Mouse (Mus musculus): ENCODE results near the gene Bcorl1. TPM values are rescaled to one million over a fixed set of nuclear protein-coding genes. Genes with fewer than 3 reads are reported as not detected.
A peak's percentile ranks its signal among the peaks of the same experiment; 100 is the strongest.

The Bcorl1 gene
- polyA plus RNA-seq, 1 experiment from 2014 or later = 3.1 TPM

GRCm38 (mm10) chrX:48399994-48400393 lies 58.8 kb downstream of the Bcorl1 start:
- Histone ChIP-seq H3K4me2 (no peak overlapping the region), H3K27ac (peak overlapping the region; percentile 72), H3K9me3 (replicated peaks) (no peaks in the 10 kb centered on the region), H3K36me3 (peaks cover 17% of the 10 kb centered on the region), H3K4me1 (replicated peaks) (0 out of 2 replicates have a peak, but pooled peaks cover 4% of the 10 kb centered on the region), H3K9ac (no peak overlapping the region), H3K4me3 (no peak overlapping the region), H3K27me3 (no peaks in the 10 kb centered on the region)
- WGBS = 43% methylated on average over 4 of the region's 4 CpGs
- ATAC-seq (replicated peaks; ENCODE audit: insufficient number of reproducible peaks, insufficient read depth, low FRiP score, low read depth) = peak; percentile 79

GRCm38 (mm10) chrX:48405141-48405540 lies 64.0 kb downstream of the Bcorl1 start:
- no peak for ATAC-seq (replicated peaks; ENCODE audit: insufficient number of reproducible peaks, insufficient read depth, low FRiP score, low read depth)
- WGBS = 25% methylated on average over 3 of the region's 3 CpGs
- Histone ChIP-seq H3K27me3 (no peaks in the 10 kb centered on the region), H3K4me2 (no peak overlapping the region), H3K27ac (peak overlapping the region; percentile 66), H3K36me3 (peaks cover 17% of the 10 kb centered on the region), H3K9ac (no peak overlapping the region), H3K4me3 (no peak overlapping the region), H3K9me3 (replicated peaks) (no peaks in the 10 kb centered on the region), H3K4me1 (replicated peaks) (peaks cover 11% of the 10 kb centered on the region)

- Histone ChIP-seq H3K36me3 (peaks cover 2% of the 10 kb centered on the region), H3K4me1 (replicated peaks) (peaks cover 11% of the 10 kb centered on the region), H3K4me3 (peak overlapping the region; percentile 57), H3K9me3 (replicated peaks) (no peaks in the 10 kb centered on the region), H3K27ac (0 out of 2 replicates have a peak overlapping the region, but pooled peaks have one; percentile 57), H3K4me2 (peak overlapping the region; percentile 69), H3K9ac (peak overlapping the region; percentile 46), H3K27me3 (no peaks in the 10 kb centered on the region)
- ATAC-seq (replicated peaks; ENCODE audit: insufficient number of reproducible peaks, insufficient read depth, low FRiP score, low read depth) = peak; percentile 80
- 9% methylated on average over 36 of the region's 36 CpGs for WGBS
These were observed 68.6 kb downstream of the Bcorl1 start for GRCm38 (mm10) chrX:48409611-48410387.

- Histone ChIP-seq H3K36me3 (peaks cover 8% of the 10 kb centered on the region), H3K9me3 (replicated peaks) (no peaks in the 10 kb centered on the region), H3K27me3 (no peaks in the 10 kb centered on the region), H3K4me1 (replicated peaks) (peaks cover 10% of the 10 kb centered on the region), H3K9ac (no peak overlapping the region), H3K27ac (no peak overlapping the region), H3K4me3 (peak overlapping the region; percentile 57), H3K4me2 (peak overlapping the region; percentile 69; the same call in 1 of the 2 replicates)
- WGBS = 20% methylated on average over 7 of the region's 7 CpGs
- ATAC-seq (replicated peaks; ENCODE audit: insufficient number of reproducible peaks, insufficient read depth, low FRiP score, low read depth) = no peak
These were observed 69.2 kb downstream of the Bcorl1 start for GRCm38 (mm10) chrX:48410388-48410776.

GRCm38 (mm10) chrX:48412629-48413028 lies 71.5 kb downstream of the Bcorl1 start:
- Histone ChIP-seq H3K4me2 (no peak overlapping the region), H3K36me3 (peaks cover 24% of the 10 kb centered on the region), H3K4me3 (no peak overlapping the region), H3K27ac (no peak overlapping the region), H3K9me3 (replicated peaks) (no peaks in the 10 kb centered on the region), H3K27me3 (no peaks in the 10 kb centered on the region), H3K9ac (no peak overlapping the region), H3K4me1 (replicated peaks) (peaks cover 6% of the 10 kb centered on the region; the same call in 1 of the 2 replicates)
- ATAC-seq (replicated peaks; ENCODE audit: insufficient number of reproducible peaks, insufficient read depth, low FRiP score, low read depth) = no peak
- 70% methylated on average over 6 of the region's 6 CpGs for WGBS

GRCm38 (mm10) chrX:48414291-48414690 lies 73.1 kb downstream of the Bcorl1 start:
- Histone ChIP-seq H3K27me3 (no peaks in the 10 kb centered on the region), H3K9me3 (replicated peaks) (no peaks in the 10 kb centered on the region), H3K4me1 (replicated peaks) (peaks cover 3% of the 10 kb centered on the region; the same call in 1 of the 2 replicates), H3K27ac (no peak overlapping the region), H3K4me3 (no peak overlapping the region), H3K9ac (no peak overlapping the region), H3K4me2 (no peak overlapping the region), H3K36me3 (peaks cover 30% of the 10 kb centered on the region)
- WGBS = 71% methylated on average over 5 of the region's 5 CpGs
- ATAC-seq (replicated peaks; ENCODE audit: insufficient number of reproducible peaks, insufficient read depth, low FRiP score, low read depth) = no peak

- no peak overlapping the region for H3K4me2 ChIP-seq
- H3K9me3 ChIP-seq (replicated peaks) = no peaks in the 10 kb centered on the region
- 78% methylated on average over 2 of the region's 2 CpGs for WGBS
- no peak overlapping the region for H3K27ac ChIP-seq
- no peak overlapping the region for H3K4me3 ChIP-seq
- H3K27me3 ChIP-seq = no peaks in the 10 kb centered on the region
- H3K9ac ChIP-seq = no peak overlapping the region
- H3K4me1 ChIP-seq (replicated peaks) = no peaks in the 10 kb centered on the region
- ATAC-seq (replicated peaks; ENCODE audit: insufficient number of reproducible peaks, insufficient read depth, low FRiP score, low read depth) = no peak
- peaks cover 35% of the 10 kb centered on the region for H3K36me3 ChIP-seq
These were observed 77.3 kb downstream of the Bcorl1 start for GRCm38 (mm10) chrX:48418417-48418816.

- no peak overlapping the region for H3K27ac ChIP-seq
- ATAC-seq (replicated peaks; ENCODE audit: insufficient number of reproducible peaks, insufficient read depth, low FRiP score, low read depth) = no peak
- no peaks in the 10 kb centered on the region for H3K9me3 ChIP-seq (replicated peaks)
- H3K4me3 ChIP-seq = no peak overlapping the region
- H3K4me2 ChIP-seq = no peak overlapping the region
- 25% methylated on average over 4 of the region's 4 CpGs for WGBS
- H3K9ac ChIP-seq = no peak overlapping the region
- H3K27me3 ChIP-seq = no peaks in the 10 kb centered on the region
- H3K4me1 ChIP-seq (replicated peaks) = peaks cover 26% of the 10 kb centered on the region
- peaks cover 8% of the 10 kb centered on the region; the same call in 1 of the 2 replicates for H3K36me3 ChIP-seq
These were observed 81.8 kb downstream of the Bcorl1 start for GRCm38 (mm10) chrX:48422986-48423385.

GRCm38 (mm10) chrX:48423671-48424070 lies 82.5 kb downstream of the Bcorl1 start:
- Histone ChIP-seq H3K4me3 (no peak overlapping the region), H3K27me3 (no peaks in the 10 kb centered on the region), H3K9me3 (replicated peaks) (no peaks in the 10 kb centered on the region), H3K36me3 (peaks cover 5% of the 10 kb centered on the region; the same call in 1 of the 2 replicates), H3K27ac (no peak overlapping the region), H3K4me2 (no peak overlapping the region), H3K9ac (no peak overlapping the region), H3K4me1 (replicated peaks) (peaks cover 32% of the 10 kb centered on the region)
- no peak for ATAC-seq (replicated peaks; ENCODE audit: insufficient number of reproducible peaks, insufficient read depth, low FRiP score, low read depth)
- WGBS = 58% methylated on average over 1 of the region's 1 CpGs

- peak overlapping the region; percentile 19; the same call in 1 of the 2 replicates for H3K4me3 ChIP-seq
- H3K27ac ChIP-seq = peak overlapping the region; percentile 20
- WGBS = 32% methylated on average over 3 of the region's 3 CpGs
- H3K9me3 ChIP-seq (replicated peaks) = no peaks in the 10 kb centered on the region
- H3K4me2 ChIP-seq = peak overlapping the region; percentile 40
- H3K9ac ChIP-seq = no peak overlapping the region
- H3K36me3 ChIP-seq = peaks cover 5% of the 10 kb centered on the region; the same call in 1 of the 2 replicates
- H3K4me1 ChIP-seq (replicated peaks) = peaks cover 32% of the 10 kb centered on the region
- H3K27me3 ChIP-seq = no peaks in the 10 kb centered on the region
- peak; percentile 41; the same call in 1 of the 2 replicates for ATAC-seq (replicated peaks; ENCODE audit: insufficient number of reproducible peaks, insufficient read depth, low FRiP score, low read depth)
These were observed 83.4 kb downstream of the Bcorl1 start for GRCm38 (mm10) chrX:48424583-48424982.

- no peak overlapping the region for H3K4me3 ChIP-seq
- H3K9me3 ChIP-seq (replicated peaks) = no peaks in the 10 kb centered on the region
- H3K27me3 ChIP-seq = no peaks in the 10 kb centered on the region
- no peak overlapping the region for H3K9ac ChIP-seq
- H3K36me3 ChIP-seq = peaks cover 2% of the 10 kb centered on the region; the same call in 1 of the 2 replicates
- H3K4me1 ChIP-seq (replicated peaks) = peaks cover 32% of the 10 kb centered on the region
- peak overlapping the region; percentile 40; the same call in 1 of the 2 replicates for H3K4me2 ChIP-seq
- ATAC-seq (replicated peaks; ENCODE audit: insufficient number of reproducible peaks, insufficient read depth, low FRiP score, low read depth) = no peak
- 55% methylated on average over 7 of the region's 7 CpGs for WGBS
- peak overlapping the region; percentile 20; the same call in 1 of the 2 replicates for H3K27ac ChIP-seq
These were observed 84.1 kb downstream of the Bcorl1 start for GRCm38 (mm10) chrX:48425280-48425679.

Data from heart, embryonic 15.5 days (tissue).